Mouse (Mus musculus) olfactory bulb, adult 2 months (tissue): Measurements from ENCODE around the gene Arf1.

Experiments
- CTCF ChIP-seq: fragments of 200-500 bp; IDR thresholded peaks from 2 replicates; pipeline ENCODE4 v1.5.1; 2012; ENCODE audit warnings: low read depth, mild to moderate bottlenecking, low read length, moderate library complexity; ENCODE audit not compliant: insufficient read depth
- POLR2A ChIP-seq: fragments of 200-500 bp; IDR thresholded peaks from 2 replicates; pipeline ENCODE4 v1.6.1; 2012; ENCODE audit warnings: mild to moderate bottlenecking, low read depth, low read length, moderate library complexity; ENCODE audit not compliant: insufficient read depth

DNA sequence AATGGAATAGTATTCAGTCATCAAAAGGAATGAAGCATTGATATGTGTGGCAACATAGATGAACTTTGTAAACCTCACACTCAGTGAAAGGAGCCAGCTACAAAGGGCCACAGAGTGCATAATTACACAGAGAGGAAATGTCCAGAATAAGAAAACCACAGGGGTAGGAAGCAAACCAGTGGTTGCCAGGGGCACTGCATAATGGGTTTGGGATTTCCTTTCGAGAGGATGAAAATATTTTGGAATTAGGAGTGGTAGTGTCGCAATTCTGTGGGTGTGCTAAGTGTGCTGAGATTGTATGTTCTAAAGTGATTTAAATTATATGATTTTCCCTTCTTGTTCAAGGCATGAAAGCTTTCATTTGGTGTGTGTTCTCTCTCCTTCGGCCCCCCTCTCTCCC lies 46.1 kb upstream of the Arf1 start:
- TF ChIP-seq CTCF (no peak), POLR2A (no peak)
